In the genomic region with DNA sequence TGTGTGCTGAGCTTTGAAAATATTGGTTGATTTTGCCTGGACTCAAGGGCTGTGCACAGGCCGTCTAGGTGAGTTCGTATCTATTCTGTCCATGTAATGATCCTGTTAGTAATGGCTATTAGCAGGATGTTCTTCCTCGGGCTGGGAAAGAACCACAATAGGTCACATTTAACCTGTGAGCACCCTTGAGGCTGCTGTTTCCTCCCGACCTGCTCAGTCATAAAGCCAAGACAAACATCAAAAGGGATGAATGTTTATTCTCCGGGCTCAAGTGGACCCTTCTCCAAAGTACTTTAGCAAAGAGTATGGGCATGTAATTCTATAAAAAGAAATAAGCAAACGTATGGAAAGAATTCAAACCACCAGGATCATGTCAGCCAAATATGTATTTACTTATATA, we compare ENCODE assay signal across 27 mouse cellular contexts. TPM values are rescaled to one million over a fixed set of nuclear protein-coding genes. Genes with fewer than 3 reads are reported as not detected.
"Had no signal": no experiment of that assay in that cellular context is flagged by ENCODE, and none has a peak within 500 bp of the region (broad histone marks: within the 10 kb centered on the region; RNA-seq: fewer than 3 reads in every experiment).

No protein-coding gene starts in this region.

- H3K9ac ChIP-seq: intestine, embryonic 15.5 days; liver, embryonic 13.5 days; midbrain, embryonic 13.5 days; neural tube, embryonic 13.5 days had no signal

- H3K4me1 ChIP-seq: intestine, embryonic 15.5 days; liver, embryonic 13.5 days; megakaryocyte, embryonic 14.5 days; midbrain, embryonic 10.5 days; midbrain, embryonic 13.5 days; neural tube, embryonic 13.5 days had no signal

- H3K27ac ChIP-seq: intestine, embryonic 15.5 days; liver, embryonic 13.5 days; midbrain, embryonic 10.5 days; midbrain, embryonic 13.5 days; neural tube, embryonic 13.5 days; stomach, postnatal 0 days had no signal

- H3K27me3 ChIP-seq: intestine, embryonic 15.5 days; liver, embryonic 13.5 days; megakaryocyte, embryonic 14.5 days; midbrain, embryonic 13.5 days; neural tube, embryonic 13.5 days had no signal

- H3K4me3 ChIP-seq: intestine, embryonic 15.5 days; liver, embryonic 13.5 days; megakaryocyte, embryonic 14.5 days; midbrain, embryonic 10.5 days; midbrain, embryonic 13.5 days; myocyte; neural tube, embryonic 13.5 days had no signal

- H3K4me2 ChIP-seq: intestine, embryonic 15.5 days; liver, embryonic 13.5 days; midbrain, embryonic 13.5 days; neural tube, embryonic 13.5 days had no signal

- ATAC-seq: intestine, embryonic 15.5 days; midbrain, embryonic 13.5 days; midbrain, embryonic 16.5 days had no signal

- H3K36me3 ChIP-seq: intestine, embryonic 15.5 days; liver, embryonic 13.5 days; midbrain, embryonic 10.5 days; midbrain, embryonic 13.5 days; neural tube, embryonic 13.5 days had no signal

- DNase-seq: kidney, adult 18-20 months; kidney, adult 9 months; kidney, postnatal 25 days; liver, embryonic 13.5 days; right cerebral cortex, postnatal 4 days; thymus, adult 2 months; thymus, postnatal 14 days; thymus, postnatal 4 days had no signal

- H3K9me3 ChIP-seq: intestine, embryonic 15.5 days; liver, embryonic 13.5 days; megakaryocyte, embryonic 14.5 days; midbrain, embryonic 10.5 days; midbrain, embryonic 13.5 days; neural tube, embryonic 13.5 days had no signal

RNA-seq across cellular contexts. Expression of a gene that starts 5.2 kb away (rescaled TPM):
- total RNA-seq: layer of hippocampus, adult 8-10 months; layer of hippocampus, postnatal 14 days; left cerebral cortex, adult 8-10 months; left cerebral cortex, postnatal 14 days; monocyte, adult 5-6 weeks had no signal
- polyA plus RNA-seq: large intestine, adult 2 months; limb, embryonic 11.5 days; limb, embryonic 14.5 days; midbrain, embryonic 10.5 days; midbrain, embryonic 13.5 days; midbrain, embryonic 16.5 days; myocyte; neural tube, embryonic 13.5 days; stomach, embryonic 14.5 days; stomach, postnatal 0 days; thymus, adult 2 months had no signal

RNA-seq across cellular contexts. Expression of a gene that starts 14.5 kb away (rescaled TPM):
- total RNA-seq: layer of hippocampus, adult 8-10 months; layer of hippocampus, postnatal 14 days; left cerebral cortex, adult 8-10 months; left cerebral cortex, postnatal 14 days; monocyte, adult 5-6 weeks; neutrophil, adult 5-6 weeks had no signal
- polyA plus RNA-seq: large intestine, adult 2 months; limb, embryonic 11.5 days; limb, embryonic 14.5 days; midbrain, embryonic 10.5 days; midbrain, embryonic 13.5 days; midbrain, embryonic 16.5 days; myocyte; stomach, embryonic 14.5 days; stomach, postnatal 0 days had no signal

RNA-seq across cellular contexts. Expression of a gene that starts 38.9 kb away (rescaled TPM):
- total RNA-seq: layer of hippocampus, adult 8-10 months; layer of hippocampus, postnatal 14 days; left cerebral cortex, adult 8-10 months; left cerebral cortex, postnatal 14 days; monocyte, adult 5-6 weeks; neutrophil, adult 5-6 weeks had no signal
- polyA plus RNA-seq: intestine, embryonic 15.5 days; large intestine, adult 2 months; limb, embryonic 11.5 days; limb, embryonic 14.5 days; liver, adult 2 months; midbrain, embryonic 10.5 days; midbrain, embryonic 13.5 days; midbrain, embryonic 16.5 days; myocyte; neural tube, embryonic 13.5 days; stomach, embryonic 14.5 days had no signal

RNA-seq across cellular contexts. Expression of a gene that starts 41.2 kb away (rescaled TPM):
- total RNA-seq: layer of hippocampus, postnatal 14 days; left cerebral cortex, adult 8-10 months; left cerebral cortex, postnatal 14 days; monocyte, adult 5-6 weeks; neutrophil, adult 5-6 weeks had no signal
- polyA plus RNA-seq: large intestine, adult 2 months; limb, embryonic 11.5 days; limb, embryonic 14.5 days; midbrain, embryonic 10.5 days; midbrain, embryonic 13.5 days; midbrain, embryonic 16.5 days; myocyte; neural tube, embryonic 13.5 days; stomach, embryonic 14.5 days had no signal
